Mouse (Mus musculus) lung, embryonic 14.5 days (tissue): ENCODE measurements around the gene Hist1h2br. TPM values are rescaled to one million over a fixed set of nuclear protein-coding genes. Genes with fewer than 3 reads are reported as not detected.

Source experiments
- ATAC-seq: fragments of 200-750 bp; cut with Nextera tagmentation; 2 replicates; pipeline ENCODE4 v1.8.0; 2017; ENCODE audit warnings: mild to moderate bottlenecking, moderate TSS enrichment, moderate library complexity; ENCODE audit not compliant: insufficient read depth
- DNase-seq: peaks from one replicate; pipeline ENCODE4 v3.0.0-alpha.2; 2015
- H3K27ac ChIP-seq: fragments of 300-500 bp; sonication (generic); 2 replicates; pipeline ENCODE4 v1.5.1; 2014; ENCODE audit warnings: low read depth, mild to moderate bottlenecking, moderate library complexity
- H3K27me3 ChIP-seq: fragments of 300-500 bp; sonication (generic); 2 replicates; pipeline ENCODE4 v1.6.1; 2014; ENCODE audit warnings: low read length, control low read depth; ENCODE audit not compliant: insufficient read depth
- H3K36me3 ChIP-seq: fragments of 300-500 bp; sonication (generic); 2 replicates; pipeline ENCODE4 v1.6.1; 2014; ENCODE audit warnings: control low read depth; ENCODE audit not compliant: insufficient read depth
- H3K4me1 ChIP-seq: fragments of 300-500 bp; sonication (generic); 2 replicates; pipeline ENCODE4 v1.6.1; 2014; ENCODE audit warnings: antibody characterized with exemption, control low read depth; ENCODE audit not compliant: insufficient read depth
- H3K4me2 ChIP-seq: fragments of 300-500 bp; sonication (generic); 2 replicates; pipeline ENCODE4 v1.6.1; 2014; ENCODE audit warnings: mild to moderate bottlenecking
- H3K4me3 ChIP-seq: fragments of 300-500 bp; sonication (generic); 2 replicates; pipeline ENCODE4 v1.5.1; 2014; ENCODE audit warnings: low read depth, low read length
- H3K9ac ChIP-seq: fragments of 300-500 bp; sonication (generic); 2 replicates; pipeline ENCODE4 v1.6.1; 2014
- H3K9me3 ChIP-seq: fragments of 300-500 bp; sonication (generic); 2 replicates; pipeline ENCODE4 v1.6.1; 2016; ENCODE audit warnings: low read depth, low read length, control low read depth
- CTCF ChIP-seq: IDR thresholded peaks from 2 replicates; pipeline ENCODE4 v1.5.1; 2016; ENCODE audit warnings: antibody characterized with exemption, low read depth
- WGBS: fragments of 180-500 bp; shearing (Covaris S2); extraction: QIAGEN DNeasy Blood & Tissue Kit; methylation state at CpG from one replicate; pipeline ENCODE4 v1.1.7; 2014; 5-methylcytosine and 5-hydroxymethylcytosine counted together
- microRNA-seq: library from miRNA; unstranded; fragments of <30 nt; microRNA quantifications from one replicate; pipeline ENCODE4, GENCODE M21; 2016; ENCODE audit warnings: borderline number of aligned reads
- polyA plus RNA-seq: library from polyadenylated mRNA; unstranded; fragments of >200 nt; fragmentation: Nextera tagmentation; extraction: Ambion mirVana; gene quantifications from 2 replicates; pipeline ENCODE4 v1.2.1, GENCODE M21; 2014

Hist1h2br gene
- polyA plus RNA-seq, 1 experiment from 2014 or later = 28.5 TPM

DNA sequence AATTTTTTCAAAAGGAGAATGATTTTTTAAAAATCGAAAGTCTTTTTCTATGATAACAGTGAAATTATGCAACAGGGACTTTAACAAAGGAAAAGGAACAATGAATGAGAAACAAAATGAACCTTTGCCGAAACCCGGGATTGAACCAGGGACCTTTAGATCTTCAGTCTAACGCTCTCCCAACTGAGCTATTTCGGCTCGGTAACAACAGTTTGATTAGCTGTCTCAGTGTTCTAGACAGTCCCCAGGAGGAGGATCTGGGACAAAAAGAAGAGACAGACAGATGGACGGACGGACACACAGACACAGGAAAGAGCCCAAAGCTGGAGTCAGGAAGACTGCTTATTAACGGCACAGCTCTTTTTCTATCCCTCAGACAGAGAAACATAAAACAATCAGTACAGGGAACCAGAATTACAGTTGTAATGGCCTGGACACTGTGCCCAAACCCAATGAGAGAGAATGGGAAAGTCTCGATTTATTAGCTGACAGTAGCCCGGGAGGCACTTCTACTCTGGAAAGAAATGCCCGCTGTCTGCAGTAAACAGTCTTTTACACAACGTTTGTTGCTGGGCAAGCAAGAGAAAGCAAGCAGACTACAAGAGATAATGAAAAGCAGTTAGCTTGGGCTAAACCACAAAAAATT lies 49.3 kb downstream of the Hist1h2br start:
- peak overlapping the region; percentile 47 for H3K9ac ChIP-seq
- 2% methylated on average over 13 of the region's 13 CpGs for WGBS
- H3K27ac ChIP-seq = 0 out of 2 replicates have a peak overlapping the region, but pooled peaks have one; percentile 4
- H3K4me3 ChIP-seq = peak overlapping the region; percentile 32
- TF ChIP-seq CTCF = no peak
- no peaks in the 10 kb centered on the region for H3K9me3 ChIP-seq
- H3K4me2 ChIP-seq = peak overlapping the region; percentile 45
- peak; percentile 88 for ATAC-seq
- no peaks in the 10 kb centered on the region for H3K36me3 ChIP-seq
- peak; percentile 91 for DNase-seq
- H3K27me3 ChIP-seq = no peaks in the 10 kb centered on the region
- H3K4me1 ChIP-seq = no peaks in the 10 kb centered on the region

DNA sequence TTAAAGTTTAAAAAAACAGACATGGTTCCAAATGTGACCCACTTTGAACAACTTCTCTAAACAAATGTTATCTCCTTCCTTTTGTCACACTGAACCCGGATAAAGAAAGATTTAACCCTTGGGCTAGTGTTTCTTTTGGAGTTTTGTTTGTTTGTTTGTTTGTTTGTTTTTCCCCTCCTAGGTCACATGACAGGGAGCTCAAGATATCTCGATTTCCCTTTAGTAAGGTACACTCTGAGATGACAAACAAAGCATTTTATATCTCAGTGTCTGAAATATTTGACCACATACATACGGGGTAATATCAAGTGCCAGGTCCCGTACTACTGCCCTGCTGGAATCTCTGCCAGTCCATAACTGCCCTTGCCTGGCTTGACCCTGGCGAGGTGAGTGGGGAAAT lies 49.9 kb downstream of the Hist1h2br start:
- Histone ChIP-seq H3K36me3 (no peaks in the 10 kb centered on the region), H3K27me3 (no peaks in the 10 kb centered on the region), H3K4me3 (peak overlapping the region; percentile 32), H3K27ac (no peak overlapping the region), H3K9me3 (no peaks in the 10 kb centered on the region), H3K4me2 (peak overlapping the region; percentile 45), H3K4me1 (no peaks in the 10 kb centered on the region), H3K9ac (peak overlapping the region; percentile 47; the same call in 1 of the 2 replicates)
- WGBS = 23% methylated on average over 5 of the region's 5 CpGs
- no peak for TF ChIP-seq CTCF
- ATAC-seq (no peak), DNase-seq (no peak)

DNA sequence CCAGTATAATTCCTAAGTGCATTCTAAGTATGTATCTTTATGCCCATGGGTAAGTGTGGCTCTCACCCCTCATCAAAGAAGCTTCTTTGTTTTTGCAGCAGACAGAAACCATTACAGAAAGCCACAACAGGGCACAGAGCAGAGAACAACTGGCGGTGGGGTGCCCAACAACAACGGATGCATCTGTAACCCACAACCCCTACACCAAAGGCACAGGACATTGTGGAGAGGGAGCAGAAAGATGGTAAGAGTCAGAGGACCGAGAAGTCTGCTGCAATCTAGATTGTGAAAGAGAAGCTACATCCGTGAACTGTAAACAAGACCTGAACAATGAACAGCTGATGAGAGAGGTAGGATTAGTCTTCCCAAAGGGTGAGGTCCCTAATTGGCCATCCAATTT lies 51.0 kb downstream of the Hist1h2br start:
- DNase-seq (no peak), ATAC-seq (no peak)
- no peak overlapping the region for H3K4me3 ChIP-seq
- WGBS = 69% methylated on average over 4 of the region's 4 CpGs
- no peaks in the 10 kb centered on the region for H3K4me1 ChIP-seq
- no peak overlapping the region for H3K27ac ChIP-seq
- no peak overlapping the region for H3K9ac ChIP-seq
- H3K27me3 ChIP-seq = no peaks in the 10 kb centered on the region
- TF ChIP-seq CTCF = no peak
- no peaks in the 10 kb centered on the region for H3K9me3 ChIP-seq
- no peaks in the 10 kb centered on the region for H3K36me3 ChIP-seq
- H3K4me2 ChIP-seq = no peak overlapping the region

Small RNAs within 50 kb of the gene (microRNA-seq; reads per million reads assigned to microRNA genes)
- gene Gm19658 (not detected), gene Gm44346 (not detected), gene Gm44466 (not detected)

Other genes starting within 250 kb of the Hist1h2br start
- not detected in 2 replicates for gene Olfr1362, start 219.7 kb upstream of the Hist1h2br start, polyA plus RNA-seq
- not detected in 2 replicates for gene Olfr11, start 191.2 kb upstream of the Hist1h2br start, polyA plus RNA-seq
- not detected in 2 replicates for gene Olfr1361, start 170.4 kb upstream of the Hist1h2br start, polyA plus RNA-seq
- gene Olfr1360, start 156.3 kb upstream of the Hist1h2br start, polyA plus RNA-seq = not detected in 2 replicates
- not detected in 2 replicates for gene Olfr1359, start 135.6 kb upstream of the Hist1h2br start, polyA plus RNA-seq
- gene Hist1h2bl, start 117.6 kb upstream of the Hist1h2br start, polyA plus RNA-seq = 3.8 and 6.9 TPM in 2 replicates
- 40.4 and 42.9 TPM in 2 replicates for gene Hist1h2ai, start 117.3 kb upstream of the Hist1h2br start, polyA plus RNA-seq
- gene Hist1h3h, start 116.1 kb upstream of the Hist1h2br start, polyA plus RNA-seq = 13.9 and 23.8 TPM in 2 replicates
- 4.9 and 8.0 TPM in 2 replicates for gene Hist1h2bm, start 111.7 kb upstream of the Hist1h2br start, polyA plus RNA-seq
- gene Hist1h4j, start 98.7 kb upstream of the Hist1h2br start, polyA plus RNA-seq = 0.96 and 2.2 TPM in 2 replicates
- gene Hist1h4k, start 83.2 kb upstream of the Hist1h2br start, polyA plus RNA-seq = 6.4 and 8.8 TPM in 2 replicates
- gene Hist1h2ak, start 79.9 kb upstream of the Hist1h2br start, polyA plus RNA-seq = 16.8 and 20.4 TPM in 2 replicates
- gene Hist1h2bn, start 79.6 kb upstream of the Hist1h2br start, polyA plus RNA-seq = 2.0 and 3.1 TPM in 2 replicates
- 18.5 and 19.7 TPM in 2 replicates for gene Hist1h1b, start 53.1 kb upstream of the Hist1h2br start, polyA plus RNA-seq
- gene Hist1h3i, start 50.4 kb upstream of the Hist1h2br start, polyA plus RNA-seq = 237 and 252 TPM in 2 replicates
- 7.2 and 8.9 TPM in 2 replicates for gene Hist1h2an, start 46.5 kb upstream of the Hist1h2br start, polyA plus RNA-seq
- 2.0 and 3.4 TPM in 2 replicates for gene Hist1h2bp, start 46.3 kb upstream of the Hist1h2br start, polyA plus RNA-seq
- 24.4 and 25.8 TPM in 2 replicates for gene Hist1h2bq, start 23.5 kb upstream of the Hist1h2br start, polyA plus RNA-seq
- gene Hist1h2ao, start 23.3 kb upstream of the Hist1h2br start, polyA plus RNA-seq = 1.9 TPM in 1 of 2 replicates, not detected in the other
- not detected in 2 replicates for gene Hist1h4m, start 22.0 kb upstream of the Hist1h2br start, polyA plus RNA-seq
- 31.8 and 32.5 TPM in 2 replicates for gene Hist1h4n, start 1.5 kb upstream of the Hist1h2br start, polyA plus RNA-seq
- gene Hist1h2ap, start 236 bp upstream of the Hist1h2br start, polyA plus RNA-seq = 5,437 and 5,439 TPM in 2 replicates
- 16.0 and 16.4 TPM in 2 replicates for gene Zfp184, start 111.4 kb downstream of the Hist1h2br start, polyA plus RNA-seq
- gene Pom121l2, start 147.5 kb downstream of the Hist1h2br start, polyA plus RNA-seq = 0.12 and 0.26 TPM in 2 replicates
- 1.6 and 2.0 TPM in 2 replicates for gene Prss16, start 176.0 kb downstream of the Hist1h2br start, polyA plus RNA-seq
- 21.2 and 21.6 TPM in 2 replicates for gene Hist1h2ah, start 201.8 kb downstream of the Hist1h2br start, polyA plus RNA-seq
- gene Hist1h2bk, start 202.1 kb downstream of the Hist1h2br start, polyA plus RNA-seq = 8.6 and 11.7 TPM in 2 replicates
- 26.4 and 26.7 TPM in 2 replicates for gene Hist1h4i, start 207.6 kb downstream of the Hist1h2br start, polyA plus RNA-seq
- gene Hist1h2ag, start 209.2 kb downstream of the Hist1h2br start, polyA plus RNA-seq = 71.0 and 82.2 TPM in 2 replicates
- 15.8 and 16.9 TPM in 2 replicates for gene Hist1h2bj, start 209.5 kb downstream of the Hist1h2br start, polyA plus RNA-seq